ENCODE assay signal across 8 mouse cellular contexts in genomic region chr19:60144336-60144989, GRCm38 (mm10).
DNase-seq lines count a peak whose midpoint lies in the region; ATAC-seq and TF ChIP-seq lines count a peak whose summit lies in the region.

No protein-coding gene starts in this region.

- peak overlapping the region; percentile 39 for H3K4me2 ChIP-seq in hindbrain, embryonic 12.5 days (replicated peaks)
- no peak overlapping the region for H3K4me2 ChIP-seq in lung, postnatal 0 days (replicated peaks; ENCODE audit: low read depth, low read length)

- H3K27ac ChIP-seq in hindbrain, embryonic 12.5 days: no peak overlapping the region
- H3K27ac ChIP-seq in lung, postnatal 0 days (ENCODE audit: low read length): no peak overlapping the region

- no peak overlapping the region for H3K9ac ChIP-seq in hindbrain, embryonic 12.5 days
- H3K9ac ChIP-seq in lung, postnatal 0 days (replicated peaks; ENCODE audit: low read depth): no peak overlapping the region

- TF ChIP-seq EP300 in lung, postnatal 0 days (IDR thresholded peaks at IDR 0.05): no peak

- WGBS in hindbrain, embryonic 12.5 days: 8% methylated on average over 20 of the region's 20 CpGs
- WGBS in lung, postnatal 0 days: 5% methylated on average over 20 of the region's 20 CpGs

- peak overlapping the region; percentile 16; the same call in 1 of the 2 replicates for H3K4me3 ChIP-seq in hindbrain, embryonic 12.5 days
- H3K4me3 ChIP-seq in lung, postnatal 0 days (ENCODE audit: low read depth, low read length): no peak overlapping the region

- TF ChIP-seq CTCF in lung, postnatal 0 days (IDR thresholded peaks at IDR 0.05): peak; percentile 96

- peak; percentile 86 for DNase-seq in R1 (ENCODE audit: low read depth, low spot score)
- peak; percentile 88 to 89 for DNase-seq in cerebellum, postnatal 14 days
- peak; percentile 38 to 73 for DNase-seq in frontal cortex, postnatal 14 days (ENCODE audit: low spot score in 2 of 2)
- DNase-seq in layer of hippocampus, postnatal 10 days (ENCODE audit: low spot score in 2 of 2): peak; percentile 91
- peak; percentile 91 for DNase-seq in lung, postnatal 0 days (ENCODE audit: low spot score)
- DNase-seq in ovary, postnatal 36 days (ENCODE audit: low spot score): peak; percentile 78
- peak; percentile 75 for DNase-seq in thymus, postnatal 14 days

- ATAC-seq in hindbrain, embryonic 12.5 days (ENCODE audit: low FRiP score): 0 out of 2 replicates have a peak, but pooled peaks have one; percentile 58
- peak; percentile 65 for ATAC-seq in lung, postnatal 0 days

- H3K9me3 ChIP-seq in hindbrain, embryonic 12.5 days (replicated peaks): no peaks in the 10 kb centered on the region
- H3K9me3 ChIP-seq in lung, postnatal 0 days (ENCODE audit: low read length): no peaks in the 10 kb centered on the region

- H3K27me3 ChIP-seq in hindbrain, embryonic 12.5 days: peaks cover 43% of the 10 kb centered on the region
- 0 out of 2 replicates have a peak, but pooled peaks cover 15% of the 10 kb centered on the region for H3K27me3 ChIP-seq in lung, postnatal 0 days (replicated peaks; ENCODE audit: insufficient read depth, low read length)

- peaks cover 10% of the 10 kb centered on the region for H3K4me1 ChIP-seq in hindbrain, embryonic 12.5 days
- no peaks in the 10 kb centered on the region for H3K4me1 ChIP-seq in lung, postnatal 0 days (ENCODE audit: insufficient read depth, low read depth, low read length)

- no peaks in the 10 kb centered on the region for H3K36me3 ChIP-seq in hindbrain, embryonic 12.5 days
- no peaks in the 10 kb centered on the region for H3K36me3 ChIP-seq in lung, postnatal 0 days (ENCODE audit: insufficient read depth, low read length)
